Mouse (Mus musculus): ENCODE data around the gene Parp12. TPM values are rescaled to one million over a fixed set of nuclear protein-coding genes. Genes with fewer than 3 reads are reported as not detected.

The Parp12 gene
- polyA plus RNA-seq, 1 experiment from 2014 or later: 0.94 TPM

DNA sequence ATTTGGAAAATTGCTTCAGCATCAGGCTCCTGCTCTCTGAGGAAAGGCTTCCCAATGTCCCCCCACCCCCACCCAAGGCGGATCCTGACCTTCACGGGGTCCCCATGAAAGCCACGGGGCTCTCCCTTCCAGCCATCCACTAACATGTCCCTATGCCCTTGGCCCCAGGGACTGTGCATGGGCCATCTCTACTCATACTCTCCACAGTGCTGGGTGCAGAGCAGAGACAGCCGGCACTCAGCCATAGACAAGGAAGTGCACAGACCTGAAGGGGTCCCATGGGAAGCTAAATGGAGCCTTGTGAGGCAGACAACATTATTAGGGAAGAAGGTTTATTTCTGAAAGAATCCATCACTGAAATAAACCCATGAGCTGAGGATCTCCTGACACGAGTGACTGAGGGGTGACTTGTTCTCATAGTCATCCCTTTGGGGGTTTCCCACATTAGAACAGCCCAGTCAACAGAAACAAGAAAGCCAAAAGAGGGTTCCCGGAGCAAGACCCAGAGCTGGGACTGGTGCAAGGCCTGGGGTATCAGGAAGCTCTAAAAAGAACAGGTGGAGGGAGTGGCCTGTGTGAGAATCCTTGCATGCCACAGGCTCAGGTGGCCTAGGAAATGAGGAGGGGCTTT lies 63.2 kb downstream of the Parp12 start:
- whole genome bisulfite sequencing: 90% methylated on average over 6 of the region's 6 CpGs
- Histone ChIP-seq H3K36me3 (no peaks in the 10 kb centered on the region), H3K27ac (replicated peaks) (no peak overlapping the region), H3K9me3 (replicated peaks) (no peaks in the 10 kb centered on the region), H3K27me3 (ENCODE audit: low read depth, poor library complexity, severe bottlenecking) (peaks cover 4% of the 10 kb centered on the region; the same call in 1 of the 2 replicates), H3K4me1 (peaks cover 9% of the 10 kb centered on the region), H3K4me3 (no peak overlapping the region)
- DNase-seq (ENCODE audit: low spot score): no peak

GRCm38 (mm10) chr6:39054206-39054864 lies 63.8 kb downstream of the Parp12 start:
- Histone ChIP-seq H3K4me1 (peaks cover 11% of the 10 kb centered on the region), H3K9me3 (replicated peaks) (no peaks in the 10 kb centered on the region), H3K36me3 (no peaks in the 10 kb centered on the region), H3K4me3 (no peak overlapping the region), H3K27me3 (ENCODE audit: low read depth, poor library complexity, severe bottlenecking) (peaks cover 4% of the 10 kb centered on the region; the same call in 1 of the 2 replicates), H3K27ac (replicated peaks) (no peak overlapping the region)
- WGBS: 90% methylated on average over 13 of the region's 13 CpGs
- DNase-seq (ENCODE audit: low spot score): no peak

GRCm38 (mm10) chr6:39052636-39053035 lies 65.5 kb downstream of the Parp12 start:
- no peaks in the 10 kb centered on the region for H3K36me3 ChIP-seq
- DNase-seq (ENCODE audit: low spot score): no peak
- H3K4me3 ChIP-seq: no peak overlapping the region
- peaks cover 9% of the 10 kb centered on the region; the same call in 1 of the 2 replicates for H3K4me1 ChIP-seq
- H3K27ac ChIP-seq (replicated peaks): no peak overlapping the region
- no peaks in the 10 kb centered on the region for H3K9me3 ChIP-seq (replicated peaks)
- 84% methylated on average over 4 of the region's 4 CpGs for WGBS
- peaks cover 4% of the 10 kb centered on the region; the same call in 1 of the 2 replicates for H3K27me3 ChIP-seq (ENCODE audit: low read depth, poor library complexity, severe bottlenecking)

DNA sequence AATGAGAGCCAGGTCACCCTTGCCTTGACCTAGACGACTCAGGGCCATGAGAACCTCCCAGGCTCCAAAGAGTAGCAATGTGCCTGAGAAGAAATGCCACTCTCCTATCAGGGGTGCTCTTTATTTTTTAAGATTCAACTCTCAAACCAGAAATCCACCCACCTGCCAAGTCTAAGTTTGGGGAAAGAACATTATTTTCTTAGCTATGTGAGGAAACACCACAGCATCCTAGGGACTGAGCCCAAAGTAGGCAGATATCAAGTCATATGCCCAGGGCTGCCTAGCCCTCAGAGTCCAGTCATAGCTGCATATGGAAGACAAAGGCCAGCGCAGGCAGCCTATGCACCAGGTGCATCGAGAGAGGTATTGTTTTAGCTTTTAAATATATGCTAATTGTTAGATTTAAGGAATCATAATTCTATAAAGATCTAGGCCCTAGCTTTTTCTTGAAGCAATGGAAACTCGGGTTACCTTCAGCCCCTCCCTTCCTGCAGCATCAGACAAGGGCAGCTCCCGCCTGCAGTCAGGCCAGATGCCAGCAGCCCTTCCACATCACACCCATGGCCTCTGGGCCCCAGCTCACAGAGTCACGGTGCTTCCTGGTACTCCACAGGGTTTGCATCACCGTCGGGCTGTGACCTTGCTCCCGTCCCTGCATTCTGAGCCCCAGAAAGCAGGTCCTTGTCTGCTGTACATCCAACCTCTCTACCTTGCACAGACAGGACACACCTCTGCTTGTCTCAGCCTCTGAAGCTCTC lies 66.2 kb downstream of the Parp12 start:
- WGBS: 82% methylated on average over 9 of the region's 9 CpGs
- Histone ChIP-seq H3K27me3 (ENCODE audit: low read depth, poor library complexity, severe bottlenecking) (peaks cover 4% of the 10 kb centered on the region; the same call in 1 of the 2 replicates), H3K9me3 (replicated peaks) (no peaks in the 10 kb centered on the region), H3K36me3 (no peaks in the 10 kb centered on the region), H3K27ac (replicated peaks) (no peak overlapping the region), H3K4me1 (peaks cover 9% of the 10 kb centered on the region; the same call in 1 of the 2 replicates), H3K4me3 (no peak overlapping the region)
- DNase-seq (ENCODE audit: low spot score): no peak

DNA sequence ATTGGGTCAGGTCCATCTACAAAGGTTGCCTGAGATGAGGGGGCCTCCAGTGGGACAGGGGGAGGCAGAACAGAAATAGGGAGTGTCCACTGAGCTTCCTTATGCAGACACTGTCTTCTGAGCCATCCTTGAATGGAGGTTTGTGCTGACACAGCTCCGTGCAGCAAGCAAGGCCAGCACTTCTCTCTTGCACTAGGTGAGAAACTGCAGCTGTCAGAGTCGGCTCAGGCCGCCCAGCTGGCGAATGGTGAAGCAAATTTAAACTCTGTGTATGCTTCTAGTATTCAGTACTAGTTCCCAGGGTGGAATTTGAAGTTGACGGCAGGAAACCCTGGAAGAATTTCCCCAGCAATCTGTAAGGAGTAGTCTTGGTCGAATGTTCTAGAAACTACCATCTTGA lies 67.3 kb downstream of the Parp12 start:
- Histone ChIP-seq H3K4me1 (peaks cover 9% of the 10 kb centered on the region; the same call in 1 of the 2 replicates), H3K36me3 (no peaks in the 10 kb centered on the region), H3K27ac (replicated peaks) (no peak overlapping the region), H3K4me3 (no peak overlapping the region), H3K27me3 (ENCODE audit: low read depth, poor library complexity, severe bottlenecking) (peaks cover 4% of the 10 kb centered on the region; the same call in 1 of the 2 replicates), H3K9me3 (replicated peaks) (no peaks in the 10 kb centered on the region)
- no peak for DNase-seq (ENCODE audit: low spot score)
- 77% methylated on average over 6 of the region's 6 CpGs for WGBS

DNA sequence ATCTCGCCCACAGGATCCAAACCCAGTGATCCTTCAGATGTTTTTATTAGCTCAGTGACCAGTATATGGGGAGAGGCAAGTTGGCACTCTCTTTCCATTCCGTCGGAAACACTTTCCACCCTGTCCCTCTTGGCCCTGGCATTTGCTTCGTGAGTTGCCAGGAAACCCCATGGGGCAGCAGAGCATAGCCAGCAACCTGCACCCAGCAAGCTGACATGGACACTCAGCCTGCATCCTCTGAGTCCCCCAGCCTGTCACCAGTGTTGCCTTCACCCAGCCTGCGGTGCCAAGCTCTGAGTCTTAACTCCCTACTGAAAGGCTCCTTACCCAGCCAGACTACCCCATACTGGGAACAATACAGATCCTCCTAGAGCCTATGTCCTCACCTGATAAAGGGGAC lies 69.0 kb downstream of the Parp12 start:
- H3K27ac ChIP-seq (replicated peaks): no peak overlapping the region
- H3K27me3 ChIP-seq (ENCODE audit: low read depth, poor library complexity, severe bottlenecking): peaks cover 4% of the 10 kb centered on the region; the same call in 1 of the 2 replicates
- H3K36me3 ChIP-seq: no peaks in the 10 kb centered on the region
- H3K4me3 ChIP-seq: no peak overlapping the region
- H3K4me1 ChIP-seq: peaks cover 4% of the 10 kb centered on the region; the same call in 1 of the 2 replicates
- no peak for DNase-seq (ENCODE audit: low spot score)
- 57% methylated on average over 5 of the region's 5 CpGs for WGBS
- no peaks in the 10 kb centered on the region for H3K9me3 ChIP-seq (replicated peaks)

- no peaks in the 10 kb centered on the region for H3K36me3 ChIP-seq
- H3K27me3 ChIP-seq (ENCODE audit: low read depth, poor library complexity, severe bottlenecking): no peaks in the 10 kb centered on the region
- H3K27ac ChIP-seq (replicated peaks): no peak overlapping the region
- no peak for DNase-seq (ENCODE audit: low spot score)
- WGBS: 88% methylated on average over 9 of the region's 9 CpGs
- no peak overlapping the region for H3K4me3 ChIP-seq
- H3K4me1 ChIP-seq: peaks cover 14% of the 10 kb centered on the region
- H3K9me3 ChIP-seq (replicated peaks): no peaks in the 10 kb centered on the region
Measured at GRCm38 (mm10) chr6:39040451-39040850, 77.7 kb downstream of the Parp12 start.

Other genes with a start within 250 kb of the Parp12 start
- 1.1 and 1.8 TPM in 2 replicates for gene Tbxas1, start 242.9 kb downstream of the Parp12 start, polyA plus RNA-seq (2016; fragmentation: Nextera tagmentation; extraction: Ambion mirVana)
- gene Hipk2, start 242.2 kb downstream of the Parp12 start, polyA plus RNA-seq (2016; fragmentation: Nextera tagmentation; extraction: Ambion mirVana): 25.9 and 29.7 TPM in 2 replicates
- gene Kdm7a, start 88.4 kb upstream of the Parp12 start, polyA plus RNA-seq (2016; fragmentation: Nextera tagmentation; extraction: Ambion mirVana): 10.4 and 12.4 TPM in 2 replicates

Measured in midbrain, embryonic 10.5 days (tissue).